Mouse (Mus musculus) urinary bladder, adult 18-20 months (tissue): Measurements from ENCODE around the gene Grcc10.

ENCODE experiments used
- DNase-seq, 2 experiments: peaks; one replicate each; pipeline ENCODE4 v3.0.0; 2022; ENCODE audit warnings: low spot score in 2 of 2, mixed read lengths in 2 of 2

Grcc10 gene

GRCm38 (mm10) chr6:124740888-124741761 lies at the start of gene Grcc10:
Gene Grcc10, minus strand, starts transcription at chr6:124741374.
- DNase-seq: peak; percentile 82 to 83

- no peak for DNase-seq
Observed at GRCm38 (mm10) chr6:124790121-124790520, 48.9 kb upstream of the Grcc10 start.

- no peak for DNase-seq
Observed at GRCm38 (mm10) chr6:124789519-124789918, 48.3 kb upstream of the Grcc10 start.

- DNase-seq: no peak
Observed at GRCm38 (mm10) chr6:124787722-124788121, 46.5 kb upstream of the Grcc10 start.

GRCm38 (mm10) chr6:124786756-124787420 lies 45.7 kb upstream of the Grcc10 start:
- no peak for DNase-seq

GRCm38 (mm10) chr6:124782436-124782835 lies 41.3 kb upstream of the Grcc10 start:
- DNase-seq: no peak

- no peak for DNase-seq
Observed at GRCm38 (mm10) chr6:124780917-124781316, 39.7 kb upstream of the Grcc10 start.

- no peak for DNase-seq
Observed at GRCm38 (mm10) chr6:124779984-124780416, 38.8 kb upstream of the Grcc10 start.

- no peak for DNase-seq
Observed at GRCm38 (mm10) chr6:124779222-124779983, 38.2 kb upstream of the Grcc10 start, which contains the start of gene Lrrc23. Gene Lrrc23, minus strand, starts transcription at chr6:124779727.

- no peak for DNase-seq
Observed at GRCm38 (mm10) chr6:124770511-124770910, 29.3 kb upstream of the Grcc10 start.

GRCm38 (mm10) chr6:124770013-124770412 lies 28.8 kb upstream of the Grcc10 start:
- no peak for DNase-seq

GRCm38 (mm10) chr6:124769101-124769765 lies 28.1 kb upstream of the Grcc10 start, which contains the start of gene Eno2:
Gene Eno2, minus strand, starts transcription at chr6:124769673.
- no peak for DNase-seq

- DNase-seq: no peak
Observed at GRCm38 (mm10) chr6:124768704-124769044, 27.5 kb upstream of the Grcc10 start.

- DNase-seq: no peak
Observed at GRCm38 (mm10) chr6:124767920-124768703, 26.9 kb upstream of the Grcc10 start.

- DNase-seq: no peak
Observed at GRCm38 (mm10) chr6:124767536-124767919, 26.4 kb upstream of the Grcc10 start.

GRCm38 (mm10) chr6:124765951-124766350 lies 24.8 kb upstream of the Grcc10 start:
- no peak for DNase-seq

GRCm38 (mm10) chr6:124759259-124759658 lies 18.1 kb upstream of the Grcc10 start:
- DNase-seq: peak; percentile 74 to 76

- DNase-seq: no peak
Observed at GRCm38 (mm10) chr6:124758849-124759232, 17.7 kb upstream of the Grcc10 start.

- DNase-seq: no peak
Observed at GRCm38 (mm10) chr6:124757909-124758848, 17.0 kb upstream of the Grcc10 start.
